In the genomic region with DNA sequence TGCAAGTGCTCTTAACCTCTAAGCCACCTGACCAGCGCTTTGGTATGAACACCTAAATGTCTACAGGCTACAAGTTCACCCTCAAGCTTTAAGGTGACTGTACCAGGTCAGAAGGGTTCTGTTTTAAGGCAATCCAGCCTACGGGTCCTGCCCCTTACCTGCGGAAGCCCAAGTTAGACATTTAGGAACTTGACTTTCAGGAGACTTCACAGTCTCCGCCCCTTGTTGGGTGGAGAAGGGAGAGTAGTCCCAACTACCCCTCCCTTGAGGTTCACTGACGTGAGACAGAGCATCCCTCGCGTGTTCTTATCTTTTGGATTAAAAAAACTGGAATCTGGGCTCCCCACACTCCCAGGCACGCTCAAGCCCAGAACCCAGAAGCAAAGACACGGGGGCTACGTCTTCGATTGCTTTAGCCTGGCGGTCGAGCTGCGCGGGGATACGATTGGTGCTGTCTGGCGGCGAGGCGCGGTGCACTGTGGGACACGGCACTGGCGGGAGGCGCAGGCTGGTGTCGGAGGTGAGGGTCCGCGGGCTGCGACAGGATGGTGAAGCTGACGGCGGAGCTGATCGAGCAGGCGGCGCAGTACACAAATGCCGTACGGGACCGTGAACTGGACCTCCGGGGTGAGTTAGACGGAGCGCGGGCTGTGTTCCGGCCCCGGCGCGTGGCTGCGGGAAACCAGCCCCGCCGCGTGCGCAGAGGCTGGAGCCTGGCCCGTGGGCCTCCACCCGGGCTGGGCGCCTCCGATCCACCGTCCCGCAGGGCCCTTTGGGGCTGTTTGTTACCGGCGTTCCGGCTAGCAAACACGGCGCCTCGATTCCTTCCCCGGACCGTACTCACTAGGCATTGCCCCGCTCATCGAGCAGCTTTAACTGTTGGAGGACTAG, we compare ENCODE assay signal across 8 mouse cellular contexts. TPM values are rescaled to one million over a fixed set of nuclear protein-coding genes. Genes with fewer than 3 reads are reported as not detected.
DNase-seq lines count a peak whose midpoint lies in the region; ATAC-seq and TF ChIP-seq lines count a peak whose summit lies in the region.

No protein-coding gene starts in this region.

- under 1% methylated on average over 64 of the region's 64 CpGs for WGBS in heart, embryonic 11.5 days (ENCODE audit: insufficient replicate concordance)
- WGBS in kidney, embryonic 16.5 days: 0% methylated on average over 62 of the region's 64 CpGs
- WGBS in liver, adult 2 months: under 1% methylated on average over 64 of the region's 64 CpGs

- H3K27ac ChIP-seq in heart, embryonic 11.5 days (ENCODE audit: low read depth, low read length): no peak overlapping the region
- peak overlapping the region; percentile 76 for H3K27ac ChIP-seq in kidney, embryonic 16.5 days (ENCODE audit: low read length)
- H3K27ac ChIP-seq in liver, adult 2 months (replicated peaks; ENCODE audit: insufficient read depth, low read depth, low read length): peak overlapping the region; percentile 85

- ATAC-seq in erythroblast, adult 5-6 weeks (replicated peaks; ENCODE audit: low FRiP score, poor library complexity, severe bottlenecking): peak; percentile 90
- ATAC-seq in heart, embryonic 11.5 days (replicated peaks; ENCODE audit: insufficient number of reproducible peaks, low FRiP score, low TSS enrichment): peak; percentile 85
- ATAC-seq in kidney, embryonic 16.5 days (ENCODE audit: low FRiP score, low TSS enrichment): peak; percentile 96
- ATAC-seq in monocyte, adult 5-6 weeks (replicated peaks; ENCODE audit: insufficient number of reproducible peaks, low FRiP score, low TSS enrichment, poor library complexity, severe bottlenecking): peak; percentile 94

- peak overlapping the region; percentile 79 for H3K9ac ChIP-seq in heart, embryonic 11.5 days (ENCODE audit: low read depth, low read length)
- peak overlapping the region; percentile 94 for H3K9ac ChIP-seq in kidney, embryonic 16.5 days (replicated peaks; ENCODE audit: low read length)
- peak overlapping the region; percentile 81 for H3K9ac ChIP-seq in liver, adult 2 months (ENCODE audit: low read depth, low read length)

- H3K9me3 ChIP-seq in heart, embryonic 11.5 days (replicated peaks; ENCODE audit: control insufficient read depth, low read length): no peaks in the 10 kb centered on the region
- H3K9me3 ChIP-seq in kidney, embryonic 16.5 days (ENCODE audit: low read length): no peaks in the 10 kb centered on the region

- H3K79me2 ChIP-seq in liver, adult 2 months (ENCODE audit: control insufficient read depth, insufficient read depth, low read length): peaks cover 7% of the 10 kb centered on the region; the same call in 1 of the 2 replicates

- H3K4me2 ChIP-seq in heart, embryonic 11.5 days: peak overlapping the region; percentile 76
- peak overlapping the region; percentile 69 for H3K4me2 ChIP-seq in kidney, embryonic 16.5 days (replicated peaks; ENCODE audit: low read depth, low read length)

- H3K36me3 ChIP-seq in heart, embryonic 11.5 days (ENCODE audit: control insufficient read depth, insufficient read depth, low read length): peaks cover 3% of the 10 kb centered on the region
- H3K36me3 ChIP-seq in kidney, embryonic 16.5 days (ENCODE audit: insufficient read depth, low read length): peaks cover 11% of the 10 kb centered on the region
- peaks cover 15% of the 10 kb centered on the region for H3K36me3 ChIP-seq in liver, adult 2 months (ENCODE audit: control insufficient read depth, insufficient read depth, low read length)

- TF ChIP-seq POLR2A in brain, embryonic 14.5 days (IDR thresholded peaks at IDR 0.05; ENCODE audit: borderline replicate concordance, extremely low read depth, insufficient read depth, insufficient read length, poor library complexity, severe bottlenecking): peak; percentile 76; the same call in 1 of the 2 replicates
- TF ChIP-seq POLR2A in liver, adult 2 months (IDR thresholded peaks at IDR 0.05; ENCODE audit: extremely low read depth, insufficient read depth, low read length): peak; percentile 75

- peaks cover 2% of the 10 kb centered on the region; the same call in 1 of the 2 replicates for H3K27me3 ChIP-seq in heart, embryonic 11.5 days (ENCODE audit: control insufficient read depth, insufficient read depth, low read length)
- no peaks in the 10 kb centered on the region for H3K27me3 ChIP-seq in kidney, embryonic 16.5 days (ENCODE audit: insufficient read depth, low read length)
- no peaks in the 10 kb centered on the region for H3K27me3 ChIP-seq in liver, adult 2 months (ENCODE audit: control insufficient read depth, insufficient read depth, low read length)

- peak overlapping the region; percentile 82 for H3K4me3 ChIP-seq in heart, embryonic 11.5 days (ENCODE audit: low read depth, low read length)
- H3K4me3 ChIP-seq in kidney, embryonic 16.5 days (ENCODE audit: low read length): peak overlapping the region; percentile 94
- peak overlapping the region; percentile 74 for H3K4me3 ChIP-seq in liver, adult 2 months (ENCODE audit: insufficient read depth, low read depth, low read length)

- no peak for TF ChIP-seq CTCF in brain, embryonic 14.5 days (IDR thresholded peaks at IDR 0.05; ENCODE audit: borderline replicate concordance, extremely low read depth, insufficient read depth, insufficient read length)
- no peak for TF ChIP-seq CTCF in liver, adult 2 months (IDR thresholded peaks at IDR 0.05; ENCODE audit: low read depth, low read length)

- peaks cover 11% of the 10 kb centered on the region; the same call in 1 of the 2 replicates for H3K4me1 ChIP-seq in heart, embryonic 11.5 days (ENCODE audit: control insufficient read depth, insufficient read depth, low read length)
- H3K4me1 ChIP-seq in kidney, embryonic 16.5 days (ENCODE audit: insufficient read depth, low read length): peaks cover 15% of the 10 kb centered on the region
- peaks cover 9% of the 10 kb centered on the region; the same call in 1 of the 2 replicates for H3K4me1 ChIP-seq in liver, adult 2 months (ENCODE audit: control insufficient read depth, insufficient read depth, low read length)

- peak; percentile 89 for DNase-seq in CD4-positive helper T cell, adult 2 months (ENCODE audit: low read depth, low spot score)
- DNase-seq in brain, embryonic 14.5 days (ENCODE audit: low read depth): peak; percentile 96
- DNase-seq in liver, adult 2 months (ENCODE audit: extremely low read depth, low read depth, low spot score): peak; percentile 80
- peak; percentile 81 to 84 for DNase-seq in spleen, postnatal 36 days (ENCODE audit: low spot score in 2 of 2)

RNA-seq across cellular contexts. Expression of a gene that starts 1.5 kb away (rescaled TPM):
- polyA plus RNA-seq in brain, embryonic 14.5 days (2012; rRNA removed): 60.4 and 72.7 TPM in 2 replicates
- total RNA-seq in erythroblast, adult 5-6 weeks (2015; ENCODE audit: low replicate concordance): 22.6 and 33.0 TPM in 2 replicates
- 14.6 and 24.2 TPM in 2 replicates for total RNA-seq in erythroblast, adult 5-6 weeks (2017; ENCODE audit: low replicate concordance)
- 127 and 128 TPM in 2 replicates for polyA plus RNA-seq in heart, embryonic 11.5 days (2014; fragmentation: Nextera tagmentation; extraction: Ambion mirVana)
- polyA plus RNA-seq in kidney, embryonic 16.5 days (2015; fragmentation: Nextera tagmentation; extraction: Ambion mirVana): 159 and 167 TPM in 2 replicates
- total RNA-seq in liver, adult 2 months (2014; rRNA removed): 15.4 and 18.9 TPM in 2 replicates
- 9.1 and 9.8 TPM in 2 replicates for polyA plus RNA-seq in liver, adult 2 months (2012; rRNA removed)
- total RNA-seq in monocyte, adult 5-6 weeks (2017): 41.2 to 67.4 TPM (median 61.4 TPM) in 3 replicates

RNA-seq across cellular contexts. Expression of a gene that starts 16.9 kb away (rescaled TPM):
- not detected in 2 replicates for polyA plus RNA-seq in brain, embryonic 14.5 days (2012; rRNA removed)
- total RNA-seq in erythroblast, adult 5-6 weeks (2015; ENCODE audit: low replicate concordance): not detected in 2 replicates
- not detected in 2 replicates for total RNA-seq in erythroblast, adult 5-6 weeks (2017; ENCODE audit: low replicate concordance)
- not detected in 2 replicates for polyA plus RNA-seq in heart, embryonic 11.5 days (2014; fragmentation: Nextera tagmentation; extraction: Ambion mirVana)
- not detected in 2 replicates for polyA plus RNA-seq in kidney, embryonic 16.5 days (2015; fragmentation: Nextera tagmentation; extraction: Ambion mirVana)
- not detected in 2 replicates for total RNA-seq in liver, adult 2 months (2014; rRNA removed)
- not detected in 2 replicates for polyA plus RNA-seq in liver, adult 2 months (2012; rRNA removed)
- total RNA-seq in monocyte, adult 5-6 weeks (2017): not detected in 3 replicates

RNA-seq across cellular contexts. Expression of a gene that starts 19.1 kb away (rescaled TPM):
- 58.5 and 63.8 TPM in 2 replicates for polyA plus RNA-seq in brain, embryonic 14.5 days (2012; rRNA removed)
- 27.7 and 28.0 TPM in 2 replicates for total RNA-seq in erythroblast, adult 5-6 weeks (2015; ENCODE audit: low replicate concordance)
- 14.8 and 15.1 TPM in 2 replicates for total RNA-seq in erythroblast, adult 5-6 weeks (2017; ENCODE audit: low replicate concordance)
- 76.4 and 85.5 TPM in 2 replicates for polyA plus RNA-seq in heart, embryonic 11.5 days (2014; fragmentation: Nextera tagmentation; extraction: Ambion mirVana)
- 111 and 125 TPM in 2 replicates for polyA plus RNA-seq in kidney, embryonic 16.5 days (2015; fragmentation: Nextera tagmentation; extraction: Ambion mirVana)
- 68.9 and 94.2 TPM in 2 replicates for total RNA-seq in liver, adult 2 months (2014; rRNA removed)
- 140 and 164 TPM in 2 replicates for polyA plus RNA-seq in liver, adult 2 months (2012; rRNA removed)
- total RNA-seq in monocyte, adult 5-6 weeks (2017): 102 to 127 TPM (median 106 TPM) in 3 replicates

RNA-seq across cellular contexts. Expression of a gene that starts 49.0 kb away (rescaled TPM):
- polyA plus RNA-seq in brain, embryonic 14.5 days (2012; rRNA removed): 16.0 and 21.5 TPM in 2 replicates
- 6.7 and 8.5 TPM in 2 replicates for total RNA-seq in erythroblast, adult 5-6 weeks (2015; ENCODE audit: low replicate concordance)
- total RNA-seq in erythroblast, adult 5-6 weeks (2017; ENCODE audit: low replicate concordance): 7.8 and 11.7 TPM in 2 replicates
- polyA plus RNA-seq in heart, embryonic 11.5 days (2014; fragmentation: Nextera tagmentation; extraction: Ambion mirVana): 24.1 and 29.0 TPM in 2 replicates
- 13.4 and 13.9 TPM in 2 replicates for polyA plus RNA-seq in kidney, embryonic 16.5 days (2015; fragmentation: Nextera tagmentation; extraction: Ambion mirVana)
- total RNA-seq in liver, adult 2 months (2014; rRNA removed): 3.4 and 3.9 TPM in 2 replicates
- polyA plus RNA-seq in liver, adult 2 months (2012; rRNA removed): 1.3 TPM in 2 replicates
- total RNA-seq in monocyte, adult 5-6 weeks (2017): 91.3 to 286 TPM (median 103 TPM) in 3 replicates
